Mouse (Mus musculus) testis, adult 10 weeks (tissue): ENCODE data around the gene Hmgcll1. TPM values are rescaled to one million over a fixed set of nuclear protein-coding genes. Genes with fewer than 3 reads are reported as not detected.

Experiments
- polyA plus RNA-seq: library from polyadenylated mRNA; stranded (reverse); fragments of 350-450 nt; fragmentation: Illumina TruSeq; extraction: RNeasy Lipid Tissue Mini Kit (QIAGEN cat#74804); gene quantifications from one replicate; pipeline ENCODE4 v1.2.3, GENCODE M21; 2014; ENCODE audit warnings: low read depth, low replicate concordance

Hmgcll1 gene
- 2.2 TPM for polyA plus RNA-seq

GRCm38 (mm10) chr9:76014631-76015531 is at the start of gene Hmgcll1:
TSS of gene Hmgcll1 (plus strand) at chr9:76014855.

Other genes with a start within 250 kb of the Hmgcll1 start
- gene Bmp5, start 239.5 kb upstream of the Hmgcll1 start, polyA plus RNA-seq: 1.7 TPM
- gene Gfral, start 198.8 kb downstream of the Hmgcll1 start, polyA plus RNA-seq: not detected